Mouse (Mus musculus): ENCODE measurements around the gene Jade1.

The Jade1 gene

GRCm38 (mm10) chr3:41577240-41577639, 21.7 kb downstream of the Jade1 start:
- DNase-seq (ENCODE audit: low spot score in 2 of 2), result no peak

- DNase-seq (ENCODE audit: low spot score in 2 of 2), result no peak
Observed at GRCm38 (mm10) chr3:41579873-41580272, 24.3 kb downstream of the Jade1 start.

- DNase-seq (ENCODE audit: low spot score in 2 of 2), result no peak
Observed at GRCm38 (mm10) chr3:41580401-41581323, 25.1 kb downstream of the Jade1 start.

- DNase-seq (ENCODE audit: low spot score in 2 of 2), result no peak
Observed at GRCm38 (mm10) chr3:41581436-41581835, 25.9 kb downstream of the Jade1 start.

- no peak for DNase-seq (ENCODE audit: low spot score in 2 of 2)
Observed at GRCm38 (mm10) chr3:41582256-41582655, 26.7 kb downstream of the Jade1 start.

GRCm38 (mm10) chr3:41583092-41583491, 27.6 kb downstream of the Jade1 start:
- DNase-seq (ENCODE audit: low spot score in 2 of 2), result no peak

- DNase-seq (ENCODE audit: low spot score in 2 of 2), result no peak
Observed at GRCm38 (mm10) chr3:41583621-41584020, 28.1 kb downstream of the Jade1 start.

GRCm38 (mm10) chr3:41585548-41585947, 30.0 kb downstream of the Jade1 start:
- DNase-seq (ENCODE audit: low spot score in 2 of 2), result no peak

GRCm38 (mm10) chr3:41586330-41586729, 30.8 kb downstream of the Jade1 start:
- no peak for DNase-seq (ENCODE audit: low spot score in 2 of 2)

- DNase-seq (ENCODE audit: low spot score in 2 of 2), result no peak
Observed at GRCm38 (mm10) chr3:41586917-41587316, 31.4 kb downstream of the Jade1 start.

GRCm38 (mm10) chr3:41587588-41587987, 32.1 kb downstream of the Jade1 start:
- DNase-seq (ENCODE audit: low spot score in 2 of 2), result no peak

- DNase-seq (ENCODE audit: low spot score in 2 of 2), result no peak
Observed at GRCm38 (mm10) chr3:41588495-41588894, 33.0 kb downstream of the Jade1 start.

GRCm38 (mm10) chr3:41589246-41589914, 33.8 kb downstream of the Jade1 start:
- no peak for DNase-seq (ENCODE audit: low spot score in 2 of 2)

- DNase-seq (ENCODE audit: low spot score in 2 of 2), result no peak
Observed at GRCm38 (mm10) chr3:41589988-41590387, 34.5 kb downstream of the Jade1 start.

- DNase-seq (ENCODE audit: low spot score in 2 of 2), result no peak
Observed at GRCm38 (mm10) chr3:41590695-41591559, 35.4 kb downstream of the Jade1 start.

GRCm38 (mm10) chr3:41591651-41592170, 36.2 kb downstream of the Jade1 start:
- no peak for DNase-seq (ENCODE audit: low spot score in 2 of 2)

GRCm38 (mm10) chr3:41592805-41593204, 37.3 kb downstream of the Jade1 start:
- DNase-seq (ENCODE audit: low spot score in 2 of 2), result no peak

- DNase-seq (ENCODE audit: low spot score in 2 of 2), result no peak
Observed at GRCm38 (mm10) chr3:41594097-41594879, 38.8 kb downstream of the Jade1 start.

GRCm38 (mm10) chr3:41595010-41595409, 39.5 kb downstream of the Jade1 start:
- no peak for DNase-seq (ENCODE audit: low spot score in 2 of 2)

- no peak for DNase-seq (ENCODE audit: low spot score in 2 of 2)
Observed at GRCm38 (mm10) chr3:41597036-41597435, 41.5 kb downstream of the Jade1 start.

GRCm38 (mm10) chr3:41598412-41598811, 42.9 kb downstream of the Jade1 start:
- DNase-seq (ENCODE audit: low spot score in 2 of 2), result no peak

Data from frontal cortex, postnatal 10 days (tissue).